Mouse (Mus musculus) left cerebral cortex, adult 11 months (tissue): ENCODE results near the gene Eif3k.
"Not testable (repeated sequence)": the region's sequence is repeated elsewhere in the genome, so short reads cannot be mapped to it uniquely, and the experiment has no call there.

Experiments
- DNase-seq: peaks from one replicate; pipeline ENCODE4 v3.0.0; 2022; ENCODE audit warnings: low spot score

Gene Eif3k

DNA sequence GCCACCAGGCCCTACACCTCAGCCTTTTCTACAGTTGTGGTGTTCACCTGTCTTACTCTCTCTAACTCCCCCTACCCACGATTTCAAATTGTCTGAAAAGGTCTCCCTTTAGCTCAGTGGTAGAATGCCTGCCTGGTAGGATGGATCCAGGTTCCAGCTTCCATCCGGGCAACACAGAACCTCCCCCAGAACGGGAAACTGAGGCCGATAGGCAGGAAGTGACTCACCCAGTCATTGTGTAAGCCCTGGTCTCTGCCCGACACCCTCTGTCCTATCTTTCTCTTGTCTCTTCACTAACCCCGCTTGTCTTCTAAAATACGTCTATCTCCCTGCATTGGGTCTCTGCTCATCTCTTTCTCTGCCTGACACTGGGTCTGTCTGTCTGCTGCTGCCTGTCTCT is 3.5 kb upstream of the Eif3k start:
- no peak for DNase-seq

DNA sequence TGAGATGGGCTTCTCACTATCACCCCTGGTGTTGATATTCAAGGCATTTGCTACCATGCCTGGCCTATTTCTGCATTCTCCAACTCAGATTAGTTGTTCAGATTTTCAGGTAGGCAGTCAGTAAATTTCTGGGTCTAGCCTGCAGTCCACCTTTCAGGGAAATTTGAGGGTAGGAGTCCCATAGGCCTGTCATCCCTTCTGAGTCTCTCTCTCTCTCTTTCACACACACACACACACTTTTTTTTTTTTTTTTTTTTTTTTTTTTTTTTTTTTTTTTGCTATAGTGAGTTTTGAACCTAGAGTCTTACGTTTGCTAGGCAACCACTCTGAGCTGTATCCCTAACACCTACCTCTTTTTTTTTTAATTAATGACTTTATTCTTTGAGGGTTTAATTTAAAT is 2.8 kb upstream of the Eif3k start:
- no peak for DNase-seq

GRCm38 (mm10) chr7:28983849-28984248 is 2.2 kb upstream of the Eif3k start:
- DNase-seq, result no peak

DNA sequence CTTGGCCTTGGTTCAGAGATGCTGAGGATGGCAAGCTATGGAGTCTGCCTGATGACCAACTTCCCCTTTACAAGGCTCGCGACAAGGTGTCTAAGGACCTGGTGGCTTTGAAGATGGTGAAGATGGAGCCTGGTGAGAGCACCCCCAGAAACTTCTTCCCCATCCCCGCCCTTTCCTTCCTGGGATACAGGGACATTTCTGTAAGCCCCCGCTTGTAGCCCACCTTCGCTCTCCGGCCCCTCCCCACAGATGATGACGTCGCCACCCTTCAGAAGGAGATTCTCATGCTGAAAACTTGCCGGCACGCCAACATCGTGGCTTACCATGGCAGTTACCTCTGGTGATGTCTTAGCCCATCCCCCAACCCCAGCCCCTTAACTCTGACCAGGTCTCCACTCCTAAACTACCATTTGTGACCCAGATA is 1.5 kb upstream of the Eif3k start:
- no peak for DNase-seq

GRCm38 (mm10) chr7:28982274-28983013 is 780 bp upstream of the Eif3k start:
- DNase-seq, result no peak

DNA sequence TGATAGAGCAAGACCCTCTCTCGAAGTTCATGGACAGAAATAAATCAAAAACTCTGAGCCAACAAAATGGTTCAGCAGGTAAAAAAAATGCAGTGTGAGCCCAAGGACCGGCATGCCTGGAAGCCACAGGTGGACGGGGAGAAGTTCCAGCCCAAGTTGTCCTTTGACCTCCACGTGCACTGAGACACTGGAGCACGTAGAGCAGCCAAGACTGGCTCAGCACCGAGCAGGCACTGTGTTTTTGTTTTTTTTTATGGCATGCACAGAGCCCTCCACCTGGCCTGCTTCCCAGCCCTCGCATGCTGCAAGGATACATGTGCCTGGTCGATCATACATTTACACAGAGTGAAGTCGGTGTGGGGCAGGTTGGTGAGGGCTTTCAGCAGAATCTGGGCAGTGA is 4.1 kb downstream of the Eif3k start:
- DNase-seq, result no peak

GRCm38 (mm10) chr7:28973025-28973424 is 8.6 kb downstream of the Eif3k start:
- DNase-seq, result peak; percentile 28

DNA sequence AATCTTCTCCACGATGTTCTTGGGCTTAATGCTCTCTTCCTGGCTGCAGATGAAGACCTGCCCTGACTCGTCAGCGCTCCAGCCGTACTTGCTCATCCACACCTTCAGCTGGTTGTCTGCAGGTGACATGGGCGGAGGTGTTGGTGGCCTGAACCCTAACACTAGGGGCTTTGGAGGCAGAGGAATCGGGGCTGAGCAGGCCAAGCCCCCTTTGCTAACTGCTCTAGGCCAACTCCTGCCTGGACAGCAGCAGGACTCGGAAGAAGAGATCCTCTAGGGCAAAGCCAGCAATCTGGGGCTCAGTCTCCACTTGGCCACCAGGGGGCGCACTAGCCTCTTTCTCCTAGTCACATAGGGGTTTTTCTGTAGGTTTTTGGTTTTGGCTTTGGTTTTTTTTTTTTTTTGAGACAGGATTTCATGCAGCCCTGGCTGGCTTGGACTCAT is 9.1 kb downstream of the Eif3k start:
- peak; percentile 51 for DNase-seq

DNA sequence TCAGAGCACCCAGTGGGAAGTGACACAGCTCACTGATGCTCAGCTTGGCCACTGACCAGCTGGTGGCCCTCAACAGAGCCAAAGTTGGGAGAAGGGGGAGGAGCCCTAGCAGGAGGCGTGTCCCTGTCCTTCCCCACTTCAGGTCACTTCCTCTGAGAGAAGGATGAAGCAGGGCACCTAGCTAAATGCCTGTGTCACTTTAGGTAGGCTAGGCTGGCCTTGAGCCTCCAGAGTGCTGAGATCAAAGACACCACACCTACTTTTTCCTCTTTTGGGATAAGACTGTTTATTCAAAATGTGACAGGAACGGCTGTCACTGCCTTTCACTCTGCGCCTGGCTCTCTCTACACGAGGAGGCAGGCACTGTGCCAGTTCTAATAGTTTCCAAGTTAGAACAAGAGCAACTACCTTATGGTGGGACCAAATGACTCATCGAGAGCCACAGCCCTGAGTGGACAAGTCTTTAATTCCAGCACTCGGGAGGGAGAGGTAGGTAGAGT is 9.8 kb downstream of the Eif3k start:
- no peak for DNase-seq

DNA sequence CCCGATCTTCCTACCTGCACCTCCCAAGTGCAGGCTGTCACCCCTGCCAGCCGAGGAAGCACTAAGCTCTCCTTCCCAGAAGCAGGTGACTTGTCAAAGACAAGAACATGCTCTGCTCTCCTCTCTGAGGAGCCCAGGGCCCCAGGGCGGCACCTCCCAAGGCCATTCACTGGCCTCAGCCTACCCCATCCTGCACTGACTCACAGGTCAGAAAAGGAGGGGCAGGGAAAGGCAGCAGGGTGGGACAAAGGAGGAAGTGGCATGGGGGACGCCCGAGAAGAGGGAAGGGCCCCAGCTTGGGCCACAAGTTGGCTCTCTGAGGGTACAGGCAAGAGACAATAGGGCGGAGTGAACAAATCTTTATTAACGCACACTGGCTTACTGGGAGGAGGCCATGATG is 10.6 kb downstream of the Eif3k start:
- no peak for DNase-seq

DNA sequence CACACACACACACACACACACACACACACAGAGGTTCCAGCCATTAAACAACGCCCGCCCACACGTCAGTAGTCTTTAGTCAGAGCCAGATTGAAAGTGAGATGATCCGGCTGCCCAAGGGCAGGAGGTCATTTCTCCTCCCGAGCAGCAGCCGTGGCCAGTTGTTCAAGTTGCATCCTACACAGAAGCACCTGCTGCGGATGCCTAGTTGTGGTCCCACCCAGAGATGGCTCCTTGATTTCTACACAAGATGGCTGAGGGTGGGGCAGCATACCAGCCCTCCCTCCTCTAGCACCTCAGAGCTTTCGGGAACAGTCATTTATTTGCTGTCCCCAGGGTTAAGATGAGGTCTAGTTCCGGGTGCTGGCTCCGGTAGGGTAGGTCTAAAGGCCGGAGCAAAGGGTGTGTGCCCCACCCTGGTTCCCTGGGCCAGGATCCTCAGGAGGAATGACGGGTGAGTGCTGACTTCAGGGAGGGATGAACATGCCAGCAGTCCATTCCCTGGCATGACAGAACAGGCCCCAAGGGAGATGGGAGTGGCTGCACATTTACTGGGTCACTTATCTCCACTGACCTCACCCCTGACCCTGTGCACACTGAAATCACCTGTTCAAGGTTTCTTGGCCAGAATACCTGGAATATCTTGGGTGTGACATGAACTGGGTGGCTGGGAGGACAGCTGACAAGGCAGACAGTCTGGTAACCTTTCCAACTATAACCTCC is 11.8 kb downstream of the Eif3k start:
- no peak for DNase-seq

- no peak for DNase-seq
Observed at GRCm38 (mm10) chr7:28969271-28969670, 12.4 kb downstream of the Eif3k start.

GRCm38 (mm10) chr7:28968120-28968519 is 13.5 kb downstream of the Eif3k start:
- DNase-seq, result not testable (repeated sequence)

DNA sequence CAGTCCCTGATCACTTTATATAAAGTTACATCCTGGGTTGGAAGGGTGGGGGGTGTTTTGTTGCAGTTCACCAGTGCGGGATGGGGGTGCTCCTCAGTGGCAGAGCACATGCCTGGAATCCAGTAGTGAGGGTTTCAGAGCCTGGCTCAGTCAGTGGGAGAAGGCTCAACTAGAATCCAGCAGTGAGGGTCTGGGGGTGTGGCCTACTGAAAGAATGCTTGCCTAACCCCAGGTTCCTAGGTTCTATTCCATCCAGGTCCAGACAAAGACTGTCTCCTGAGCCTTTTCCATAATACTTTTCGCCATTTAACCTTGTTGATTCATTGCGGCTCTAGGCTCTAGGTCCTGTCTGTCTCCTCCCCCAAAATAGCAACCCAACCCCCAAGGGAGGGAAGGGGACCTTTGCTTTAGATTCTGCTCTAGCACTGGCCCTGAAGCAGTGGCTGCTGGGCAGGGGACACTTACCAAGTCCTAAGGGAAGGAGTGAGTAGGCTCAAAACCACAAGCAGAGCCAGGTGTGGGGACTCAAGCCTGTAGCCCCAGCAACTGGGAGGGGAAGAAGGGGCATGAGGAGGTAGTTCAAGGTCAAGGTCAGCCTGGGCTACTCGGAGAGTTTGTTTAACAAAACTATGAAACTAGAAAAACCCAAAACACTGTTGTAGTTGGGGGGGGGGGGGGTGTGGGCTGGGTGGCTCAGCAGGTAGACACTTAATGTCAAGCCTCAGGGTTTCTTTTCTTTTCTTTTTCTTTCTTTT is 14.7 kb downstream of the Eif3k start:
- DNase-seq, result no peak

DNA sequence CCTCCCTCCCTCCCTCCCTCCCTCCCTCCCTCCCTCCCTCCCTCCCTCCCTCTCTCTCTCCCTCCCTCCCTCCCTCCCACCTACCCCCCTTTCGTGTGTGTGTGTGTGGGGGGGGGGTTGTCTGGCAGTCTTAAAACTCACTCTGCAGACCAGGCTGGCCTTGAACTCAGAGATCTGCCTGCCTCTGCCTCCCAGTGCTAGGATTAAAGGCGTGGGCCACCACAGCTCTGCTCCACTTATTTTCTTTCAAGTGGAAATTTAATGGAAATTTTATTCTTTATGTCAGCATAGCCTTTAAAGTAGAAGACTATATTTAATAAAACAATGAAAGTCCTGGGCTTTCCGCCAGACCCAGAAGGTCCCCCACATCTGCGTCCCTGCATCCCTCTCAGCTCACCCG is 15.5 kb downstream of the Eif3k start:
- no peak for DNase-seq

DNA sequence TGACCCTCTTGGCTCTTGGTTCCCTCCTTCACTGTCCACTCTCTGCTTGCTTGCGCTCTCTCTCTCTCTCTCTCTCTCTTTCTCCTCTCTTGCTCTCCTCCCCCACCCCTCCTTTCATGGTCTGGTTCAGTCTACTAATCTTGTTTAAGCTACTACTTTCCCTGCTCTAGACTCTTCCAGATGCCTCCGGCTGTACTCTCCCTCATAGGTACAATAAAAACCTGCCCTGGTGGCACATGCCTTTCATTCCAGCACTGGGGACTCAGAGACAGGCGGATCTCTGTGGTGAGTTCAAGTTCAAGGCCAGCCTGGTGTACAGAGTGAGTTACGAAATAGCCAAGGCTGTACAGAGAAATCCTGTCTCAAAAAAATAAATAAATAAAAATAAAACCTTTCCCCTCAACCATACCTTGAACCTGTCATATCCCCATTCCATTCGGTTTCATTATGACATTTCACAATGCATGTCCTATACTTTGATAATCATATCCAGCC is 16.3 kb downstream of the Eif3k start:
- DNase-seq, result no peak

DNA sequence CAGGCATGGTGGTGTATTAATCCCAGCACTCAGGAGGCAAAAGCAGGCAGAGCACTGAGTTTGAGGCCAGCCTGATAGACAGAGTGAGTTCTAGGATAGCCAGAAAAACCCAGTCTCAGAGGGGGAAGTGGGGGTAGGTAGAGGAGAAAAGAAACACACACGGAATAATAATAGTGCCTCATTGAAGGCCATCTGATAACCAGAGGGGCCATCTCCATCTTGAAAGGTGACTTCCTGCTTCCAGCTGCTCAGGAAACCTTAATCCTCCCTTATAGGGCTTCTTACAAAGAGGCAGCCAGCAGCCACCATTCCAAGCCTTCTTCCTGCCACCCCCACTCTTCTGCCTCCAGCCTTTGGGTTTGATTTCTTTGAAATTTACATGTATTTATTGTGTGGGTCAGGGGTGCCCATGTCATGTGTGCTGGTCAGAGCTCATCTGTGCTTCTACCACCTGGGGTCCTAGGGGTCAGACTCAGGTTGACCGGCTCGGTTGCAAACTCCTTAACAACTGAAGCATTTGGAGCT is 18.2 kb downstream of the Eif3k start:
- DNase-seq, result no peak

GRCm38 (mm10) chr7:28961927-28962670 is 19.6 kb downstream of the Eif3k start, which contains the start of gene Actn4:
Actn4 (minus strand) TSS chr7:28962340.
- DNase-seq, result peak; percentile 97

GRCm38 (mm10) chr7:28961584-28961926 is 20.1 kb downstream of the Eif3k start:
- DNase-seq, result no peak

DNA sequence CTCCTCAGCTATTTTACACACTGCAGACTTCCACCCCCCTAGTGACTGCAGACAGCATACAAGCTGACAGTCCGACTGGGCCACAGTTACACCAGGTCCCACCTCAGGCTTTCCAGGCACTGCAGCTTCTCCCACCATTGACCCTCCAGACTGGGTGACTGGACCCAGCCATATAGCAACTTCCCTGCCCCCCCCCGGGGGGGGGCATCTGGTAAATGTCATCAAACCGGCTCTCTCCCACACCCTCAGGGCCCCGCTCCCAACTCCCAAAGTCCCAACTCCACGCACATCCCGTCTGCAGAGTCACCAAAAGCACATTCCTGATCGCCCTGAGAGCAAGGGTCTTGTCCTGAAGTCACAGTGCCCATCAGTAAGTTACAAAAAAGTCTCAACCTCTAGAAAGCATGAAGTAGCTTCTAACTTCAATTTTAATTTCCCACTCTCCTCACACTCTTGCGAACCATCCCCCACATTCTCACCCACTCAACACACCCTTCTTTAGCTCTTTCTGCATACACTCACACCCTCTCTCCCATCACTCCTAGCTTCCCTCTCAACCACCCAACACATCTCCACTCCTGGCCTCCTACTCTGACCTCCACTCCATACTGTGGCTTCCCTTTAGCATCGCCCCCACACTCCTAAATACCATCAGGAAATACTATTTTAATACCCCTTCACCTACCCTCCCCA is 21.2 kb downstream of the Eif3k start:
- DNase-seq, result no peak

DNA sequence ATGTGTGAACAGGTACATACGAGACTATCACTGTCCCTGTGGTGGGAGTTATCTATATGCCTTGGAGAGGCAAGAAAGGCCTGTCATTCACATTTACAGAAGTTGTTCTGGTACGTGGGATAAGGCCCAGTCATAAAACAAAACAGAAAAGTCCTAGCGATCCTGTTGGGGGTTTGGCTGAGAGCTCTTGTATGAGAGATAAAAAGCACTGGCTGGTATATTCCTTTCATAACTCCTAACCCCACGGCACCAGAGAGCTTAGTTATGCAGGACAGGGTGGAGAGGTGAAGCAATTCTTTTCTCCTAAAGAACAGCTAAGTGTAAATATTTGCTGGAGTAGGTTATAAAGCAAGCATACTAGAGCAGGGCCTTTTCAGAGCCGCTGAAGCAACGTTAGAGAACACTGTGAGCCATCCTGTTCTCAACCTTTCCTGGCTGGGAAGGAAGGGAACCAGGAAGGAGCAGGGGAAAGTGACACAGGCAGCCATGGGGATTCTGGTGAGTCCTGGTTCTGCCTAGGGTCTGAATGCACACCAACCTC is 22.1 kb downstream of the Eif3k start:
- DNase-seq, result no peak
